Mouse (Mus musculus) layer of hippocampus, adult 2 months (tissue): Measurements from ENCODE around the gene Tfap4. TPM values are rescaled to one million over a fixed set of nuclear protein-coding genes. Genes with fewer than 3 reads are reported as not detected.

ENCODE experiments used
- DNase-seq, 2 experiments: peaks; one replicate each; pipeline ENCODE4 v3.0.0; 2022; ENCODE audit warnings: low spot score in 2 of 2
- H3K27ac ChIP-seq: fragments of 200-600 bp; 2 replicates; pipeline ENCODE4 v1.8.1; 2022
- H3K4me3 ChIP-seq: fragments of 200-600 bp; 2 replicates; pipeline ENCODE4 v1.8.1; 2022; ENCODE audit warnings: mild to moderate bottlenecking
- CTCF ChIP-seq: fragments of 200-600 bp; conservative IDR thresholded peaks from 2 replicates; pipeline ENCODE4 v1.8.1; 2022; ENCODE audit warnings: antibody characterized with exemption, mild to moderate bottlenecking, moderate library complexity
- long read RNA-seq, 2 experiments: library from polyadenylated mRNA; stranded (forward); transcript quantifications; one replicate each; pipeline ENCODE4 v2.0.0; 2021; ENCODE audit warnings: borderline mapping rate in 2 of 2
- total RNA-seq, 2 experiments: library from RNA; stranded (reverse); gene quantifications; 2 replicates each; pipeline ENCODE4 v1.2.3; 2021

Tfap4 gene
- total RNA-seq: 1 to 10 TPM; 5.3 to 6.8 TPM
- long read RNA-seq, experiment 1: 0 reads
- long read RNA-seq, experiment 2, partial matches to known transcripts: 1 of 1 reads
- long read RNA-seq, experiment 2, other reads (novel, unspliced or antisense): 0 of 1 reads

GRCm38 (mm10) chr16:4559715-4560144 is at the start of gene Tfap4:
Gene Tfap4 (minus strand): TSS chr16:4559854.
- Histone ChIP-seq H3K27ac (peak within 1 kb of the TSS; percentile 95), H3K4me3 (peak within 1 kb of the TSS; percentile 61)
- TF ChIP-seq CTCF: peak; percentile 67
- peak; percentile 75 to 83 for DNase-seq

- no peak overlapping the region for H3K27ac ChIP-seq
- no peak overlapping the region for H3K4me3 ChIP-seq
- no peak for DNase-seq
- TF ChIP-seq CTCF: no peak
Measured at GRCm38 (mm10) chr16:4608532-4609059, 48.9 kb upstream of the Tfap4 start.

GRCm38 (mm10) chr16:4607818-4608531 is 48.3 kb upstream of the Tfap4 start:
- DNase-seq: peak; percentile 80 to 83
- H3K27ac ChIP-seq: peak overlapping the region; percentile 3; the same call in 1 of the 2 replicates
- no peak overlapping the region for H3K4me3 ChIP-seq
- peak; percentile 98; the same call in 1 of the 2 replicates for TF ChIP-seq CTCF

GRCm38 (mm10) chr16:4606431-4607084 is 46.9 kb upstream of the Tfap4 start:
- peak; percentile 74 for TF ChIP-seq CTCF
- no peak overlapping the region for H3K4me3 ChIP-seq
- peak overlapping the region; percentile 3 for H3K27ac ChIP-seq

GRCm38 (mm10) chr16:4605514-4606131 is 46.0 kb upstream of the Tfap4 start:
- TF ChIP-seq CTCF: no peak
- DNase-seq: no peak
- no peak overlapping the region for H3K4me3 ChIP-seq
- peak overlapping the region; percentile 3; the same call in 1 of the 2 replicates for H3K27ac ChIP-seq

More at GRCm38 (mm10) chr16:4606431-4607084, 46.9 kb upstream of the Tfap4 start:
- DNase-seq: no peak

- Histone ChIP-seq H3K4me3 (no peak overlapping the region), H3K27ac (no peak overlapping the region)
- DNase-seq: no peak
- no peak for TF ChIP-seq CTCF
Measured at GRCm38 (mm10) chr16:4604293-4604837, 44.7 kb upstream of the Tfap4 start.

GRCm38 (mm10) chr16:4603453-4603837 is 43.8 kb upstream of the Tfap4 start:
- no peak for DNase-seq
- Histone ChIP-seq H3K27ac (no peak overlapping the region), H3K4me3 (no peak overlapping the region)
- TF ChIP-seq CTCF: no peak

- DNase-seq: no peak
- Histone ChIP-seq H3K27ac (no peak overlapping the region), H3K4me3 (no peak overlapping the region)
- no peak for TF ChIP-seq CTCF
Measured at GRCm38 (mm10) chr16:4602766-4603452, 43.3 kb upstream of the Tfap4 start.

GRCm38 (mm10) chr16:4602189-4602588 is 42.5 kb upstream of the Tfap4 start:
- TF ChIP-seq CTCF: no peak
- DNase-seq: no peak
- Histone ChIP-seq H3K27ac (no peak overlapping the region), H3K4me3 (no peak overlapping the region)

GRCm38 (mm10) chr16:4600701-4601310 is 41.2 kb upstream of the Tfap4 start:
- no peak for DNase-seq
- no peak overlapping the region for H3K4me3 ChIP-seq
- no peak overlapping the region for H3K27ac ChIP-seq
- no peak for TF ChIP-seq CTCF

- no peak overlapping the region for H3K4me3 ChIP-seq
- H3K27ac ChIP-seq: no peak overlapping the region
- no peak for DNase-seq
- TF ChIP-seq CTCF: no peak
Measured at GRCm38 (mm10) chr16:4599616-4600015, 40.0 kb upstream of the Tfap4 start.
